ENCODE assay signal across 9 mouse cellular contexts in the genomic region with DNA sequence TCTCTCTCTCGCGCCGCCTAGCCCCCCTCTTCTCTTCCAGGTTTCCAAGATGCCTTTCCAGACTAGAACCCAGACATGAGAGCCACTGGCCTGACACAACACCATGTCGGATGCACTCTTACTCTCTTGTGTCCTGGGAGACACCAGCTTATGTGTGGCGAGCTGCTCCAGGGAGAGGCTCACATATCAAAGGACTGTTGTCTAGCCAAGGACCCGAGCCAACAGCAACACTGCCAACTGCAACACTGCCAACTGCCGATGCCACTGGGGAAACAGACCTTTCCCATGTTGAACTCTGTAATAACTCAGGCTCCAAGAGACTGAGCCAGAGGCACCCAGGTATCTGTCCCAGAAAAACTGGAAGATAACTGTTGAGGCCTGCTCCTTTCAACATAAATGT. TPM values are rescaled to one million over a fixed set of nuclear protein-coding genes. Genes with fewer than 3 reads are reported as not detected.
DNase-seq lines count a peak whose midpoint lies in the region; ATAC-seq and TF ChIP-seq lines count a peak whose summit lies in the region.
"Had no signal": no experiment of that assay in that cellular context is flagged by ENCODE, and none has a peak within 500 bp of the region (broad histone marks: within the 10 kb centered on the region; RNA-seq: fewer than 3 reads in every experiment).

No protein-coding gene starts in this region.

- DNase-seq in frontal cortex, postnatal 36 days (ENCODE audit: low spot score in 2 of 2): peak; percentile 11 to 33
- no peak for DNase-seq in frontal cortex, postnatal 25 days (ENCODE audit: low spot score in 2 of 2)
- DNase-seq in cerebellum, postnatal 14 days: peak; percentile 93 to 94
- DNase-seq in embryo, embryonic 11 days: no peak
- DNase-seq in thymus, postnatal 4 days: no peak
- no peak for DNase-seq in thymus, postnatal 0 days (ENCODE audit: low spot score)

- H3K4me3 ChIP-seq in ES-Bruce4 (ENCODE audit: low read depth, low read length): 0 out of 2 replicates have a peak overlapping the region, but pooled peaks have one; percentile 20
- no peak overlapping the region for H3K4me3 ChIP-seq in intestine, postnatal 0 days (ENCODE audit: low read depth, low read length)

- no peaks in the 10 kb centered on the region for H3K9me3 ChIP-seq in ES-Bruce4 (replicated peaks; ENCODE audit: control insufficient read depth, insufficient read depth, low read length, poor library complexity, severe bottlenecking)
- H3K9me3 ChIP-seq in intestine, postnatal 0 days (ENCODE audit: control insufficient read depth): no peaks in the 10 kb centered on the region

- TF ChIP-seq CTCF in ES-Bruce4 (IDR thresholded peaks at IDR 0.05; ENCODE audit: low read depth, low read length): no peak
- no peak for TF ChIP-seq CTCF in intestine, postnatal 0 days (IDR thresholded peaks at IDR 0.05; ENCODE audit: low read depth)

- no peaks in the 10 kb centered on the region for H3K27me3 ChIP-seq in ES-Bruce4 (ENCODE audit: control insufficient read depth, insufficient read depth, low read length, poor library complexity, severe bottlenecking)
- no peaks in the 10 kb centered on the region for H3K27me3 ChIP-seq in intestine, postnatal 0 days (replicated peaks; ENCODE audit: control insufficient read depth, insufficient read depth, low read length)

- peak; percentile 21; the same call in 1 of the 2 replicates for ATAC-seq in intestine, postnatal 0 days

- no peaks in the 10 kb centered on the region; the same call in 1 of the 2 replicates for H3K36me3 ChIP-seq in ES-Bruce4 (ENCODE audit: control insufficient read depth, insufficient read depth, low read length, poor library complexity, severe bottlenecking)
- peaks cover 23% of the 10 kb centered on the region for H3K36me3 ChIP-seq in intestine, postnatal 0 days (ENCODE audit: control insufficient read depth, insufficient read depth)

- 48% methylated on average over 7 of the region's 7 CpGs for WGBS in intestine, postnatal 0 days

- H3K9ac ChIP-seq in ES-Bruce4 (ENCODE audit: low read depth, poor library complexity, severe bottlenecking): peak overlapping the region; percentile 6; the same call in 1 of the 2 replicates
- H3K9ac ChIP-seq in intestine, postnatal 0 days (ENCODE audit: low read depth, low read length): no peak overlapping the region

- TF ChIP-seq POLR2A in ES-Bruce4 (IDR thresholded peaks at IDR 0.05; ENCODE audit: insufficient read depth, low read length): no peak

- H3K4me2 ChIP-seq in intestine, postnatal 0 days (replicated peaks; ENCODE audit: low read depth): peak overlapping the region; percentile 30; the same call in 1 of the 2 replicates

- H3K27ac ChIP-seq in ES-Bruce4 (ENCODE audit: insufficient read depth, low read length): peak overlapping the region; percentile 1; the same call in 1 of the 2 replicates
- H3K27ac ChIP-seq in intestine, postnatal 0 days (ENCODE audit: low read depth, low read length): no peak overlapping the region
- H3K27ac ChIP-seq: kidney, postnatal 0 days had no signal

- peaks cover 3% of the 10 kb centered on the region for H3K4me1 ChIP-seq in ES-Bruce4 (ENCODE audit: control insufficient read depth, insufficient read depth, low read length)
- H3K4me1 ChIP-seq in intestine, postnatal 0 days (replicated peaks; ENCODE audit: control insufficient read depth, insufficient read depth, low read length): no peaks in the 10 kb centered on the region

- TF ChIP-seq EP300 in ES-Bruce4 (IDR thresholded peaks at IDR 0.05; ENCODE audit: insufficient read depth, low read depth, low read length): no peak

RNA-seq across cellular contexts. Expression of a gene that starts 10.0 kb away (rescaled TPM):
- polyA plus RNA-seq in ES-Bruce4 (2011; ENCODE audit: insufficient read depth, insufficient read length, low read depth, missing spikeins): 36.6 and 37.3 TPM in 2 replicates
- polyA plus RNA-seq in intestine, postnatal 0 days (2015; fragmentation: Nextera tagmentation; extraction: Ambion mirVana): 44.9 and 46.3 TPM in 2 replicates
- polyA plus RNA-seq in thymus, postnatal 0 days (2015; fragmentation: Nextera tagmentation; extraction: Ambion mirVana): 41.1 and 43.4 TPM in 2 replicates

RNA-seq across cellular contexts. Expression of a gene that starts 10.0 kb away (rescaled TPM):
- polyA plus RNA-seq in ES-Bruce4 (2011; ENCODE audit: insufficient read depth, insufficient read length, low read depth, missing spikeins): 0.27 TPM in 1 of 2 replicates, not detected in the other
- polyA plus RNA-seq in intestine, postnatal 0 days (2015; fragmentation: Nextera tagmentation; extraction: Ambion mirVana): not detected in 2 replicates
- 0.13 TPM in 1 of 2 replicates, not detected in the other for polyA plus RNA-seq in thymus, postnatal 0 days (2015; fragmentation: Nextera tagmentation; extraction: Ambion mirVana)
- polyA plus RNA-seq: kidney, postnatal 0 days had no signal

RNA-seq across cellular contexts. Expression of a gene that starts 17.7 kb away (rescaled TPM):
- polyA plus RNA-seq in ES-Bruce4 (2011; ENCODE audit: insufficient read depth, insufficient read length, low read depth, missing spikeins): 79.2 and 85.2 TPM in 2 replicates
- polyA plus RNA-seq in intestine, postnatal 0 days (2015; fragmentation: Nextera tagmentation; extraction: Ambion mirVana): 21.1 and 21.8 TPM in 2 replicates
- 51.4 and 67.4 TPM in 2 replicates for polyA plus RNA-seq in thymus, postnatal 0 days (2015; fragmentation: Nextera tagmentation; extraction: Ambion mirVana)

RNA-seq across cellular contexts. Expression of a gene that starts 17.7 kb away (rescaled TPM):
- 22.2 and 23.5 TPM in 2 replicates for polyA plus RNA-seq in ES-Bruce4 (2011; ENCODE audit: insufficient read depth, insufficient read length, low read depth, missing spikeins)
- polyA plus RNA-seq in intestine, postnatal 0 days (2015; fragmentation: Nextera tagmentation; extraction: Ambion mirVana): 18.4 and 19.5 TPM in 2 replicates
- 35.6 and 36.7 TPM in 2 replicates for polyA plus RNA-seq in thymus, postnatal 0 days (2015; fragmentation: Nextera tagmentation; extraction: Ambion mirVana)

RNA-seq across cellular contexts. Expression of a gene that starts 25.8 kb away (rescaled TPM):
- 13.5 and 13.6 TPM in 2 replicates for polyA plus RNA-seq in ES-Bruce4 (2011; ENCODE audit: insufficient read depth, insufficient read length, low read depth, missing spikeins)
- 15.6 and 16.4 TPM in 2 replicates for polyA plus RNA-seq in intestine, postnatal 0 days (2015; fragmentation: Nextera tagmentation; extraction: Ambion mirVana)
- 11.3 and 12.4 TPM in 2 replicates for polyA plus RNA-seq in thymus, postnatal 0 days (2015; fragmentation: Nextera tagmentation; extraction: Ambion mirVana)

Comparison
In these comparisons a context has a peak if more than half of its experiments do, and no peak if none do; other contexts are left out.
1. DNase-seq: peak in frontal cortex, postnatal 36 days (2 of 2) and cerebellum, postnatal 14 days (2 of 2); none in frontal cortex, postnatal 25 days (0 of 2), embryo, embryonic 11 days (single experiment), thymus, postnatal 4 days (single experiment) and thymus, postnatal 0 days (single experiment).